Mouse (Mus musculus) cerebellum, postnatal 10 days (tissue): ENCODE measurements around the gene Garnl3.

ENCODE experiments used
- DNase-seq, 2 experiments: peaks; one replicate each; pipeline ENCODE4 v3.0.0; 2021; ENCODE audit warnings: mixed read lengths in 2 of 2

Gene Garnl3

GRCm38 (mm10) chr2:33131500-33132092, at the start of gene Garnl3:
Garnl3 (minus strand) TSS chr2:33131654.
- peak; percentile 75 to 78 for DNase-seq

- no peak for DNase-seq
Observed at GRCm38 (mm10) chr2:33179930-33180630, 48.6 kb upstream of the Garnl3 start.

GRCm38 (mm10) chr2:33179171-33179929, 47.9 kb upstream of the Garnl3 start:
- peak; percentile 56 to 73 for DNase-seq

- peak; percentile 89 to 93 for DNase-seq
Observed at GRCm38 (mm10) chr2:33178243-33178932, 46.9 kb upstream of the Garnl3 start.

GRCm38 (mm10) chr2:33177443-33178242, 46.2 kb upstream of the Garnl3 start:
- no peak for DNase-seq

GRCm38 (mm10) chr2:33176921-33177320, 45.5 kb upstream of the Garnl3 start:
- no peak for DNase-seq

- DNase-seq, result no peak
Observed at GRCm38 (mm10) chr2:33176516-33176915, 45.1 kb upstream of the Garnl3 start.

- peak in 1 of 2 experiments; percentile 53 for DNase-seq
Observed at GRCm38 (mm10) chr2:33173686-33174085, 42.2 kb upstream of the Garnl3 start.

GRCm38 (mm10) chr2:33173126-33173525, 41.7 kb upstream of the Garnl3 start:
- no peak for DNase-seq

- DNase-seq, result no peak
Observed at GRCm38 (mm10) chr2:33170777-33171565, 39.5 kb upstream of the Garnl3 start.

- DNase-seq, result no peak
Observed at GRCm38 (mm10) chr2:33169445-33169844, 38.0 kb upstream of the Garnl3 start.

GRCm38 (mm10) chr2:33167060-33167459, 35.6 kb upstream of the Garnl3 start:
- no peak for DNase-seq

- DNase-seq, result no peak
Observed at GRCm38 (mm10) chr2:33165710-33166374, 34.4 kb upstream of the Garnl3 start.

GRCm38 (mm10) chr2:33165229-33165628, 33.8 kb upstream of the Garnl3 start:
- no peak for DNase-seq

- DNase-seq, result peak; percentile 67 to 71
Observed at GRCm38 (mm10) chr2:33164646-33165045, 33.2 kb upstream of the Garnl3 start.

GRCm38 (mm10) chr2:33162126-33162525, 30.7 kb upstream of the Garnl3 start:
- DNase-seq, result peak; percentile 68 to 80

- DNase-seq, result peak in 1 of 2 experiments; percentile 41
Observed at GRCm38 (mm10) chr2:33160326-33160973, 29.0 kb upstream of the Garnl3 start.

- no peak for DNase-seq
Observed at GRCm38 (mm10) chr2:33159593-33159992, 28.1 kb upstream of the Garnl3 start.

- DNase-seq, result no peak
Observed at GRCm38 (mm10) chr2:33158895-33159294, 27.4 kb upstream of the Garnl3 start.

GRCm38 (mm10) chr2:33156283-33156781, 24.9 kb upstream of the Garnl3 start:
- no peak for DNase-seq
